Mouse (Mus musculus): ENCODE measurements around the gene Brd1.

DNA sequence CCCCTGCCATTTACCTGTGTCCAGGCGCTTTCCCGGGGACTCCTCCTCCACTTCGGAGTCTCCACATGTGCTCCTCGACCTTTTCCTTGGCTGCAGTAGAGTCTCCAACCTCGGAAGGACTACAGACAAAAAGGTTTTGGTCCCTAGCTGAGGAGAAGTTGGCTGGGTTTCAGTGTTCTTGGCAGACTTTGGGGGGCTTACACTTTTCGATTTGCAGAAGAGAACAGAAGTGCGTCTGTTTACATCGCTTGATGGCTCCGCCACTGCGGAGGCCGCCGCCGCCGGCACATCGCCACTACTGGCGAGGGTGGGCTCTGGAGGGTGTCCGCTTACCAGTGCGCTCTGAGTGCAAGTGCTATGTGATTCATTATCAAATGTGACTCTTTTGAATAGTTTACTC is 33.3 kb downstream of the Brd1 start:
- TF ChIP-seq CTCF (IDR thresholded peaks at IDR 0.05; ENCODE audit: borderline replicate concordance, extremely low read depth, insufficient read depth, insufficient read length), result no peak
- TF ChIP-seq POLR2A (IDR thresholded peaks at IDR 0.05; ENCODE audit: borderline replicate concordance, extremely low read depth, insufficient read depth, insufficient read length, poor library complexity, severe bottlenecking), result no peak

Data from brain, embryonic 14.5 days (tissue).